Mouse (Mus musculus) E14TG2a.4 (cell line): ENCODE measurements around the gene Zdhhc22.

ENCODE experiments used
- H3K27me3 ChIP-seq: 2 replicates; pipeline ENCODE4 v1.6.1; 2014; ENCODE audit warnings: low read length, control low read depth; ENCODE audit not compliant: insufficient read depth
- H3K36me3 ChIP-seq: 2 replicates; pipeline ENCODE4 v1.6.1; 2014; ENCODE audit warnings: low read length, control low read depth; ENCODE audit not compliant: insufficient read depth
- H3K4me1 ChIP-seq: replicated peaks from 2 replicates; pipeline ENCODE4 v1.6.1; 2014; ENCODE audit warnings: low read depth, low read length, control low read depth
- H3K4me3 ChIP-seq: replicated peaks from 2 replicates; pipeline ENCODE4 v1.5.1; 2014; ENCODE audit warnings: mild to moderate bottlenecking, low read length
- H3K9me3 ChIP-seq: 2 replicates; pipeline ENCODE4 v1.6.1; 2014; ENCODE audit warnings: low read length, control low read depth
- CTCF ChIP-seq: conservative IDR thresholded peaks from 2 replicates; pipeline ENCODE4 v1.5.1; 2014; ENCODE audit warnings: low read length
- NANOG ChIP-seq: IDR thresholded peaks from 2 replicates; pipeline ENCODE4 v1.6.1; 2014; ENCODE audit warnings: borderline replicate concordance, low read length, mixed read lengths
- POU5F1 ChIP-seq: IDR thresholded peaks from 2 replicates; pipeline ENCODE4 v1.6.1; 2014; ENCODE audit warnings: low read length, borderline replicate concordance

The Zdhhc22 gene

DNA sequence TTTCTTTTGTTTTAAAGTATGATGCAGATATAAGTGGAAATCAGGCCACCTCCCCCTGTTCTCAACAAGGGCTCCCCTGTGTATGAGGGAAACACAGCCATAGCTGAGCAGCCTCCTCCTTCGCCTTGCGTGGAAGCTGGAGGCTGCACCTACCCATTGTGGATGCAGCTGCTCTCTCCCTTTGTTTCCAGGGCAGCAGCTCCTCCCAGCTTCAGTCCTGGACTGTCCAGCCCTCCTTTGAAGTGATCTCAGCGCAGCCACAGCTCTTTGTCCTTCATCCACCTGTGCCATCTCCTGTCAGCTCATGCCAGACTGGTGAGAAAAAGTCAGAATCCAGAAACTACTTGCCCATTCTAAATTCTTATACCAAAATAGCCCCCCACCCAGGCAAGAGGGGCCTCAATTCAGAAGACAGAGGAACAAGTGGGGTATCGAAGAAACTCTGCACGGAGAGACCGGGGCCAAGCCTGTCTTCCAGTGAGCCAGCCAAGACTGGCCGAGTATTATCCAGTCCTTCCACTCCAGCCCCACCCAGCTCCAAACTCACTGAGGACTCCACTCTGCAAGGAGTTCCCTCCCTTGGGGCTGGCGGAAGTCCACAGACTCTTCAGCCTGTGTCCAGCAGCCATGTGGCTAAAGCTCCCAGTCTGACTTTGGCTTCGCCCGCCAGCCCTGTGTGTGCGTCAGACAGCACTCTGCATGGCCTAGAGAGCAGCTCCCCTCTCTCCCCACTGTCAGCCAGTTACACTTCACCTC lies 28.5 kb downstream of the Zdhhc22 start:
- TF ChIP-seq CTCF, result no peak
- TF ChIP-seq NANOG, result no peak
- no peak for TF ChIP-seq POU5F1
- no peaks in the 10 kb centered on the region for H3K27me3 ChIP-seq
- no peak overlapping the region for H3K4me3 ChIP-seq
- H3K36me3 ChIP-seq, result peaks cover 96% of the 10 kb centered on the region
- H3K4me1 ChIP-seq, result peaks cover 21% of the 10 kb centered on the region
- H3K9me3 ChIP-seq, result no peaks in the 10 kb centered on the region

DNA sequence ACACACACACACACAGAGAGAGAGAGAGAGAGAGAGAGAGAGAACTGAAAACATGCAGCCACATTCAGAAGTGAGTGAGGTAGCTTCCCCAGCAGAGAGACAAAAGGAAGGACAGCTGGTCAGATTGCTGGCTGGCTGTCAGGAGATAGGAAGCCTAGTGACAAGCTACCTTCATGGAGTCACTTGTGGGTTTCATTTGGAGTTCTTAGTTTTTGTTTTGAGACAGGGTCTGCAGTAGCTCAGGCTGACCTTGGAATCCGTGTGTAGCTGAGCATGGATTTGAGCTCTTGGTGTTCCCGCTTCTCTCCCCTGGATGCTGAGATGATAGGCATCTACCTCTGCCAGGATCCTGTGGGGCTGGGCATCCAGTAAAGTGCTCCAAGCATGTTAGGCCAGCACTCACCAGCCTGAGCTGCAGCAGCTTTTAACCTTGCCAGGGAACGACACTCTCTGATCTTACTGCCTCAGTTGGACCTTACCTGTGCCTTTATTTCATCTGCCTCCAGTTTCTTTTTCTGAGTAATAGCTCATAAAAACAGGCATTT lies 29.4 kb downstream of the Zdhhc22 start:
- H3K4me3 ChIP-seq, result no peak overlapping the region
- H3K4me1 ChIP-seq, result peaks cover 21% of the 10 kb centered on the region
- H3K36me3 ChIP-seq, result peaks cover 100% of the 10 kb centered on the region
- TF ChIP-seq POU5F1 (no peak), CTCF (no peak), NANOG (no peak)
- no peaks in the 10 kb centered on the region for H3K9me3 ChIP-seq
- H3K27me3 ChIP-seq, result no peaks in the 10 kb centered on the region

DNA sequence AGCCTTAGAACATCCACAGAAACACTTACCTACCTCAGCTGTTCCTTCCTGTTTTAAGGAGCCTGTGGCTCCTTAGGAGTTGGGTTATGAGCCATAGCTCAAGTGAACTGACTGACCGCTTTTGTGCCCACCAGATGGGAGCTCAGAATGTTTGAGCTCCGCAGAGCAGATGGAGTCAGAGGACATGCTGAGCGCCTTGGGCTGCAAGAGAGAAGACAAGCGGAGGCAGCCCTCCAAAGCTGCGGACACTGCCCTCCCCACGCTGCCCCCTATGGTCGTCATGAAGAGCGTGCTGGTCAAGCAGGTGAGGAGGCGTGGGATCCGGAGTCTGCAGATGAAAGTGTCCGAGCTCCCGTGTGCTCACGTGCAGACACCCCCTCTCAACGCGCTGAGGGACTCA lies 30.1 kb downstream of the Zdhhc22 start:
- Histone ChIP-seq H3K9me3 (no peaks in the 10 kb centered on the region), H3K27me3 (no peaks in the 10 kb centered on the region), H3K4me1 (peaks cover 21% of the 10 kb centered on the region), H3K4me3 (no peak overlapping the region), H3K36me3 (peaks cover 100% of the 10 kb centered on the region)
- TF ChIP-seq POU5F1, result no peak
- peak; percentile 9; the same call in 1 of the 2 replicates for TF ChIP-seq CTCF

DNA sequence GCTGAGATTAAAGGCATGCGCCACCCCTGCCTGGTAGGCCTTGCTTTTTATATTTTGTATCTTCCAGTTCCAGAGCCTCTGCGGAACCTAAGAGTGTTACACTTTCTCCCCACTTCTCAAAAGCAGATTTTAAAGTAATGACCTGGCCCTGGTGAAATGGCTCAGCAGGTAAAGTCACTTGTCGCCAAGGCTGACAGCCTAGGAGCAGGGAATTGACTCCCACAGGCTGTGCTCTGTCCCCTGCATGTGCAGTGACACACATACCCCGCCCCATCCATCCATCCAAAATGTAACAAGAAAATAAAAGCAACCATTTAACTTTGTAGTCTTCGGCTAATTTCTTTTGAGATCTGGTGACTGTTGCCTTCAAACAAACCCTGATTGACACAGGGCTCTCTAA lies 30.6 kb downstream of the Zdhhc22 start:
- H3K4me3 ChIP-seq, result no peak overlapping the region
- H3K9me3 ChIP-seq, result no peaks in the 10 kb centered on the region
- no peaks in the 10 kb centered on the region for H3K27me3 ChIP-seq
- H3K4me1 ChIP-seq, result peaks cover 21% of the 10 kb centered on the region
- peaks cover 99% of the 10 kb centered on the region for H3K36me3 ChIP-seq
- TF ChIP-seq POU5F1 (no peak), NANOG (no peak), CTCF (no peak)

DNA sequence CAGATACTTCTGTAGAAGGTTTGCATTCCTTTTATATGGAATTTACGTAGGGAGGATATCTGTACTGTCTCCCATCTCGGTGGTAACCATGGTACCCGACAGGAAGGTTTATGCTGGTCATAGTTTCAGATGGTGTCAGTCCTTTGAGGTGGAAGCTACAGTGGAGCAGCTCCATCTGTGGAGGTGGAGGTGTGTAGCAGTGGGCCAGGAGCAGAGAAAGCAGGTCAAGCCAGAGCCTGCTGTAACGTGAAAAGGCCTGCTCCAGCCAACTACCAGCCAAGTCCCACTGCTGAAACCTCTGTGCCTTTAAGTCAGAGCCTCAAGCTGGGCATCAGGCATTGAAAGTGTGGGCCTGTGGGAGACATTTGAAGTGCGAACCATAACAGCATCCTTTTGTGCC lies 31.7 kb downstream of the Zdhhc22 start:
- Histone ChIP-seq H3K27me3 (no peaks in the 10 kb centered on the region), H3K4me3 (no peak overlapping the region), H3K9me3 (no peaks in the 10 kb centered on the region), H3K36me3 (peaks cover 98% of the 10 kb centered on the region), H3K4me1 (peaks cover 21% of the 10 kb centered on the region)
- no peak for TF ChIP-seq NANOG
- TF ChIP-seq CTCF, result no peak
- no peak for TF ChIP-seq POU5F1

DNA sequence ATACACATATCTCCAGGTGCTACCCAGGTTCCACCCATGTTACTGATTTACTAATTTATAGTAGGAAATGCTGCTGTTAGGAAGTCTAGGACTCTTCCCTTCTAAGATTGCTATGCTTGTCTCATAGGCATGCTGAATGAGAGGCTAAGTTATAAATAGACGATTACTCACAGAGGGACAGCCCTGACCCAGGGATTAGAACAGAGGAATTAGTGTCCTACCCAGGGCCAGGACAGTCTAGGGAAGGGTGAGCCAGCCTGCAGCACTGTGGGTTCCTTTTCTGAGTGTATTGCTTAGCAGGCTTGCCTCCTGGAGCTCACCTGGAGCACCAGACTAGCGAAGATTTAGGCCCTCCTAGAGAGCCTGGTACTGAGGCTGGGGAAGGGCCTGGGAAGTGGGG lies 34.3 kb downstream of the Zdhhc22 start:
- no peaks in the 10 kb centered on the region for H3K9me3 ChIP-seq
- H3K4me1 ChIP-seq, result peaks cover 19% of the 10 kb centered on the region
- peaks cover 89% of the 10 kb centered on the region for H3K36me3 ChIP-seq
- H3K4me3 ChIP-seq, result no peak overlapping the region
- no peak for TF ChIP-seq POU5F1
- TF ChIP-seq CTCF, result no peak
- TF ChIP-seq NANOG, result no peak
- no peaks in the 10 kb centered on the region for H3K27me3 ChIP-seq

DNA sequence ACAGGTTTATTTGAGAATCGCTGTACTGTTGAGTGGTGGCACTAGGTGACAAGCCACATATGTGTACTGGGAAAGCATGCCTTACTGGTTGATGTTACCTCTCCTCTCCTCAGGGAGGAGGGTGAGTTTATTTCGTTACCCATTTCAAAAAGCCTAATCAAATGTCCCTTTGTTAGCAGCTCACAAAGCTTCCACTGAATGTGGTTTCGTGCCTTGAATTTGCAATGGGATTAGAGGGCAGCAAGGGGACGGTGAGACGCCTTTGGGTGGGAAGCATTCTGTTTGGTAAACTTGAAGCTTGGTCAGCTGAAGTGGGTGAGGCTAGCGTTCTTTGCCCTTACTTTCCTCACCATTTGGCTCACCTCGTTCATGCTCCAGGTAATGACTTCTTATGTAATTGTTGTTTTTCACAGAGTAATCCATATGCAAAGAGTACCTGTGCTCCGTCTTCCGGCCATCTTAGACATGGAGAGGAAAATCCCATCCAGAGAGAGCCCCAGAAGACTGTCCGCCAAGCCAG lies 37.8 kb downstream of the Zdhhc22 start:
- H3K4me3 ChIP-seq, result no peak overlapping the region
- H3K36me3 ChIP-seq, result peaks cover 74% of the 10 kb centered on the region
- peaks cover 43% of the 10 kb centered on the region for H3K4me1 ChIP-seq
- TF ChIP-seq POU5F1 (no peak), NANOG (no peak), CTCF (no peak)
- no peaks in the 10 kb centered on the region for H3K27me3 ChIP-seq
- H3K9me3 ChIP-seq, result no peaks in the 10 kb centered on the region

DNA sequence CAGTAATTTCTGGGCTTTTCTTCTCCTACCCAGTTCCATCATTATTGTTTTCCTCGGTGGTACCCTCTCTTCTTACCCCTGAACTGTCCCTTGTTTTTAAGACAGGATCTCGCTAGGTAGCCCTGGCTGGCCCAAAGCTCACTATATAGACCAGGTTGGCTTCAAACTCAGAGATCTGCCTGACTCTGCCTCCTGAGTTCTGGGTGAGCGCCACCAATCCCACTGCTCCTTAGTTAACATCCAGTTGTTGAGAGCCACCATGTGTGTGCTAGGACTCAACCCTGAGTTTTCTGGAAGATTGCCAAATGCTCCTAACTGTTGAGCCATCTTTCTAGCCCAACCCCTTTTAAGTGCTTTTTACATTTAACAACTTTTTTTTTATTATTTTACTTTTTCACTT lies 39.3 kb downstream of the Zdhhc22 start:
- Histone ChIP-seq H3K4me1 (peaks cover 44% of the 10 kb centered on the region), H3K4me3 (no peak overlapping the region), H3K9me3 (no peaks in the 10 kb centered on the region), H3K36me3 (peaks cover 60% of the 10 kb centered on the region), H3K27me3 (no peaks in the 10 kb centered on the region)
- no peak for TF ChIP-seq CTCF
- TF ChIP-seq NANOG, result no peak
- no peak for TF ChIP-seq POU5F1
